Mouse (Mus musculus) MN1 (cell line): ENCODE data around the gene Ehbp1l1.

ENCODE experiments used
- DNase-seq: peaks from one replicate; pipeline ENCODE4 v3.0.0-alpha.2; 2016; ENCODE audit warnings: low spot score

Ehbp1l1 gene

DNA sequence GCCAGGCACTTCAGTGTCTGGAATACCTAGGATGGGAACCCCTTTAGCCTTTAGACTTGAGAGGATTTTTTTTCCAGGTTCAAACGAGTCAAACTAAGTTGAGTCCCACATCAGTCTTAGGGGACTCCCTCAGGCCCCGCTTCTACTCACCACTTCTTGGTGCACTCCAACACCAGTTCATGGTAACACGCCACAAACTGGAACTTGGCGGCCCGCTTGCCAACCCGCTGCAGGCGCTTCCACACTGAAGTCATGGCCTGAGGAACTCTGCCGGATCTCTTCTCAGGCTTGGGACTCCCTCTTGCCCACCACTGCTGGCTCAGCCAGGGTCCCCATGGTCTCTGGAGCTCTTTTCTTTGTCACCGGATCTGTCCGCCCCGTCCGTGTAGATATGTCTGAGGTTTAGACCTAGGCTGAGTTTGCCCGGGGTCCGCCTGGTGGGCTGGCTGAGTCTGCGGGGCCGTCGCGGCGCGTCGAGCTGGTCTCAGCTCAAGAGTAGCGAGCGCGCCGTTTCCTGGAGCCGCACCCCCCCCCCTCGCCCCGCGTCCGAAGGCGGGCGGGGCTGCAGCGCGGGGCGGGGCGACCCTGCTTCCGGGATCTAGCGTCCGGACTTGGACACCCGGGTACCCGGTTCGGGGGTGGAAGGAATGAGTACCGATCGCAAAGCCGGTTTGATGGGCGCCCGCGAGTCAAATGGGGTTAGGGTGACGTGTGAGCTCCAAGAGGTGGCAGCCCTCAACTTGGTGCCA, at the start of gene Ehbp1l1:
TSS of gene Ehbp1l1 (minus strand) at position 551 of the 749 bp plus-strand sequence.
- DNase-seq: no peak

GRCm38 (mm10) chr19:5770925-5771860, 45.1 kb upstream of the Ehbp1l1 start, which contains the start of gene Scyl1:
Scyl1 (minus strand) TSS chr19:5771419.
- peak; percentile 88 for DNase-seq

GRCm38 (mm10) chr19:5770311-5770710, 44.2 kb upstream of the Ehbp1l1 start:
- no peak for DNase-seq

GRCm38 (mm10) chr19:5767271-5767670, 41.2 kb upstream of the Ehbp1l1 start:
- DNase-seq: no peak

GRCm38 (mm10) chr19:5763163-5763562, 37.0 kb upstream of the Ehbp1l1 start:
- DNase-seq: no peak

DNA sequence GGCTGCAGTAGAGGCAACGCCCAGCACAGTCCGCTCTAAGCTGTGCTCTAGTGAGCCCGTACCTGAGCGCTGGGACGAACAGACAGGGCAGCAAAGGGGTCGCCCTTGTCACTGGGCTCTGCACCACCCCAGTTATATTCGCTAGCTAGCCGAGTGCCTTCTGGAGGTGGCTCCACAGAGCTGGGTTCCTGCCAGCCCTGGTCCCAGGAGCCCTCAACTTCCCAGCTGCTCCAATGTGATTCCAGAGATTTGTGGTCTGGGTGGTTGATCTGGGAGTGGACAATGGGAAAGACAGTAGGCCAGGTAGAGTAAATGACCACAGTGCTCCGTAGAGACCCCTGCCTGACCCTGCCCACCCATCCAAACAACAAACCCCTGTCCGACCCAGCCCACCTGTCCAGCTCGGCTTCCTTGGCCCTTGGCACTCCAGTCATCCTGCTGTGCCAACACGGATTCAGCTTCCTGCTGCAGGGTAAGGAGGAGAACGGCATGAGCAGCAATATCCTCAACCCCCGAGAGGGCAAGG, 32.8 kb upstream of the Ehbp1l1 start:
- peak; percentile 25 for DNase-seq

DNA sequence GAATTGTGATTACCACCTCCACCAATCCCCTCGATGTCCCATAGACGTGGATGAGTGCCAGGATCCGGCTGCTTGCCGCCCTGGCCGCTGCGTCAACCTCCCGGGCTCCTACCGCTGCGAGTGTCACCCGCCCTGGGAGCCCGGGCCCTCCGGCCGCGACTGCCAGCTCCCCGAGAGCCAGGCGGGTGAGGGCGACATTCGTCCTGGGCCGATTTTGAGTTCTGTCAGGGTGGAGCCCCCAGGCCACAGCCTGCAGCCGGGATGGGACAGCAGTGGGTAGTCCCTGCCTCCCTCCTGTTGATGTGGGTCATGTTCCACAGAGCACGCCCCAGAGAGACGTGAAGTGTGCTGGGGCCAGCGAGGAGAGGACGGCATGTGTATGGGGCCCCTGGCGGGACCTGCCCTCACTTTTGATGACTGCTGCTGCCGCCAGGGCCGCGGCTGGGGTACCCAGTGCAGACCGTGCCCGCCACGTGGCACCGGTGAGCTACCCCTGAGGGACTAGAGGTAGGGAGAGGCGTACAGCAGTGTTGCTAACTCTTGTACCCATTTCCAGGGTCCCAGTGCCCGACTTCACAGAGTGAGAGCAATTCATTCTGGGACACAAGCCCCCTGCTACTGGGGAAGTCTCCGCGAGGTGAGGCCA, 31.0 kb upstream of the Ehbp1l1 start:
- DNase-seq: no peak

- DNase-seq: no peak
Measured at GRCm38 (mm10) chr19:5756321-5756985, 30.3 kb upstream of the Ehbp1l1 start.

DNA sequence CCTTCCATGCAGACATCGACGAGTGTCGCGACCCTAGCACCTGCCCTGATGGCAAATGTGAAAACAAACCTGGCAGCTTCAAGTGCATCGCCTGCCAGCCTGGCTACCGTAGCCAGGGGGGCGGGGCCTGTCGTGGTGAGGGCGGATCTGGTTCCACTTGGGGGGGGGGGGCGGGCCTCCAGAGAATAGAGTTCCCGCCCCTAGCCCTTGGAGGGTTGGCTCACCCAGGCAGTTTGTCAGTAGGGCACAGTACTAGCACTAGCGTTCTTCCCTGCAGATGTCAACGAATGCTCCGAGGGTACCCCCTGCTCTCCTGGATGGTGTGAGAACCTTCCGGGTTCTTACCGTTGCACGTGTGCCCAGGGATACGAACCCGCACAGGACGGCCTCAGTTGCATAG, 25.6 kb upstream of the Ehbp1l1 start:
- DNase-seq: no peak

- no peak for DNase-seq
Measured at GRCm38 (mm10) chr19:5750951-5751350, 24.8 kb upstream of the Ehbp1l1 start.

DNA sequence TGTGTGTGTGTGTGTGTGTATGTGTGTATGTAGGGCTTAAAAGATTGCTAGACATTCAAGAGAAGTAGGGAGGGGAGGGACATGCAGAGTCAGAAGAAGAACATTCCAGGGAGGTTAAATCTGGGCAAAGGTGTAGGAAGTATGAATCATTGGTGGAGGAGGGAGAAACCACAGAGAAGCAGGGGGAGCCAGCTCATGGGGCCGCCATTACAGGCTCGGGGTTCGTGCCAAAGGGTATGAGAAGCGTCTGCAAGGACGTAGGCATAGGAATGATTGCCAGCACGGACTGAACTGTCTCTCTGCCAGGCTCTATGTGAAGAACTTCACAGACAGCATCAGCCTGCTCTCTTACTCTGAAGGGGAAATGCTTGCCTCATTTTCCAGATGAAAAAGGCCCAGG, 23.4 kb upstream of the Ehbp1l1 start:
- no peak for DNase-seq

- no peak for DNase-seq
Measured at GRCm38 (mm10) chr19:5746907-5747363, 20.8 kb upstream of the Ehbp1l1 start.

GRCm38 (mm10) chr19:5745756-5746710, 19.9 kb upstream of the Ehbp1l1 start:
- DNase-seq: no peak

- DNase-seq: peak; percentile 69
Measured at GRCm38 (mm10) chr19:5743576-5743975, 17.5 kb upstream of the Ehbp1l1 start.

- no peak for DNase-seq
Measured at GRCm38 (mm10) chr19:5742241-5742641, 16.1 kb upstream of the Ehbp1l1 start.

DNA sequence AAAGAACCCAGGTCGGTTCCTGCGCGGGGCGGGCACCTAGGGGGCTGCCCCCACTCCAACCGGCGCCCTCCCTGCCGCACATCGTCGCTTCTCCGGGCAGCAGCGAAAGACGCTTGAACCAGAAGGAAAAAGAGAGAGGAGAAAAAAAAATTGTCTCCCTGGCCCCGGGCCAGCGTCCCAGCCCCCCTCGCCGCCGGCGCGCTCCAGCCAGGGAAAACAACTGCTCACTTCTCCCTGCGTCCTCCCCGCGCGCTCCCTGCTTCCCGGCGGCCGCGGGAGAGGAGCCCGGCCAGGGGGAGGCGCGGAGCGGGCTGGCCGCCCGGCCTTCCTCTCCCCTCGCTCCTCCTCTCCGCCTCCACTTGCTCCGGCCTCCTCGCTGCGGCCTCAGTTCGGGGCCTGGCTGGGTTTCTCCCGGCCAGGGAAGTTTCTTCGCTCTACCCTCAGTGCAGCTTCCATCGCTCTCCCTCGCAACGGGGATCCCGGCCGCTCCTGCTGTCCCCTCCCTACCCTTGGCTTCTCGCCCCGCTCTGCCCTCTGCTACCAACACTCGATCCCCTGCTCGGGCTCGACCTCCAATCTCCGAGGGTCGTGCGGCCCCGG, 15.6 kb upstream of the Ehbp1l1 start:
- peak; percentile 77 for DNase-seq

DNA sequence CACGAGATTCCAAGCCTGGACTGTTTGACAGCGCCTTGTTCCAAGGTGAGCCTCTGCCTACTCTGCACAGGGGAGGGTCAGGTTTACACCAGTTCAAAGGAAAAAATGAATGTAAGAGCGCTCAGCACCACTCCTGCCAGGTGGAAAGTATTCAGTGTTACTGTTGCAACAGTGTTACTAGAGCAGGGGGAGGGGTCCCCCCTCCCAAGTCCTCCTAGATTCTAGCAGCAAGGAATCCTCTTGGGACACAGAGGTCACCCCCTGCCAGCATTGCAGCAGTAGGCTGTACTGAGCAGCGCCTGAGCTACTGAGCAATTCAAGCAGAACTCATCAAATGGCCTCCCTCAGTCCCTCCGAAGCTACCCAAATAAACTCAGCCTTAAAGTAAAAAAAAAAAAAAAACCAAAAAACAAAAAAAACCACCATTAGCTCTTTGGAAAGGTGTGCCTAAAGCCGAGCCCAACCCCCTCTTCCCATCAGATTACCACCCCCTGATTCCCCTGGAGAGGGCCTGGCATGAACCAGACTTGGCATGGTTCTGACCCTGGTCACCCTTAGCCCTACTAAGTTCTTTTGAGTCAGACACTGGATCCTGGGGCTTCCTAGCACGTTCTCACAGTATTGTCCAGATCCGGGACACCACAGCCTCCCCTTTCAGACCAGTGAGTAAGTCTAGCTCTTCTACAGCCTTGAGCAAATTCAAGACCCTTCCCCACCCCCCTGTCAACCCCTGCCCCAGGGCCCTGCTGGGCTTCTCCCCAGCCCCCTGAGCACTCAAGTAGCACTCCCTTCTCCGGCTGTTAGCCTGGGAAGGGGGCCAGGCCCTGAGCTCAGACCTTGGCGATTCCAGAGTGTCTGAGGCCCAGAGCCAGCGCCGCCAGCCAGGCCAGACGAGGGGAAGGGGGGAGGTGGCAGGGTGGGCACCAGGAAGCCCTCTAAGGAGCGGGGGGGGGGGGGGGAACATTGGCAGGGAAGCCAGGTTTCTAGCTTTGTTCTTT, 14.5 kb upstream of the Ehbp1l1 start, which contains the start of gene Ltbp3:
TSS of gene Ltbp3 (plus strand) at position 585 of the 998 bp plus-strand sequence.
- DNase-seq: peak; percentile 58

DNA sequence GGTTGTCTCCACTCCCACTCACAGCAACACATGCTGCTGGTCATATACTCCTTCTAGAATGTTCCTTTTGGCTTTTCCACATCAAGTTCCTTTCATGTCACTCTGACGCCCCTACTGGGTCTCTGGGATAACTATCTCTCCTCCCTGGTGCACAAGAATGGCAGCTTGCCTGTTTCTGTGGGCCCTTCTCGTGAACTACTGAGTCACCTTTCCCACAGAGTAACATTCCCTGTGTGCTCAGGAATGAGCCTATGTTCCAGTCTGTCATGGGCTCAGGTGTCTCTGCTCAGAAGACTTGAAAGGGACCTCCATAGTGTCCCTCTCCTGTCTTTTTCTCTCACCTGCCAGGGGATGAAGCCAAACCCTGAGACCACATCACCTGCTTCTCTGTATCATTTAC, 13.3 kb upstream of the Ehbp1l1 start:
- DNase-seq: no peak

DNA sequence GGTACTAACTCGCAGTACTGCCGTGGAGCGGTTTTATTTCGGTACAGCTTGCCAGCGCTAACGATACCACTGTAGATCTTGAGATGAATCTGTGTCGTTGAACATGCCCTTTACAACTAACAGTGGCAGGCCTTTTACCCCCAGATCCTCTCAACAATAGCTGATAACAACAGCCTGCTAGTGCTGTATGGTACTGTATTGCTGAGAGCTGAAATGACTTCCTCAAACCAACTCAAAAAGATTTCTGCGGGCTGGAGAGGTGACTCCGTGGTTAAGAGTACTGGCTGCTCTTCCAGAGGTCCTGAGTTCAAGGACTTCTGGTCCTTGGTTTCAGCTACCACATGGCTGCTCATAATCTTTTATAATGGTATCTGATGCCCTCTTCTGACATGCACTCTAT, 8.2 kb upstream of the Ehbp1l1 start:
- no peak for DNase-seq
